Mouse (Mus musculus) midbrain, embryonic 16.5 days (tissue): Measurements from ENCODE around the gene Rtel1. TPM values are rescaled to one million over a fixed set of nuclear protein-coding genes. Genes with fewer than 3 reads are reported as not detected.
A peak's percentile ranks its signal among the peaks of the same experiment; 100 is the strongest.

Experiments used
- ATAC-seq: fragments of 200-750 bp; cut with Nextera tagmentation; 2 replicates; pipeline ENCODE4 v1.8.0; 2017; ENCODE audit warnings: moderate TSS enrichment
- H3K27ac ChIP-seq: fragments of 300-500 bp; sonication (generic); 2 replicates; pipeline ENCODE4 v1.5.1; 2014; ENCODE audit warnings: mild to moderate bottlenecking, low read length, mixed read lengths
- H3K27me3 ChIP-seq: fragments of 300-500 bp; sonication (generic); 2 replicates; pipeline ENCODE4 v1.6.1; 2014; ENCODE audit warnings: low read depth, low read length, mixed read lengths; ENCODE audit not compliant: control insufficient read depth, insufficient read depth
- H3K36me3 ChIP-seq: fragments of 300-500 bp; sonication (generic); 2 replicates; pipeline ENCODE4 v1.6.1; 2014; ENCODE audit warnings: mild to moderate bottlenecking, low read length, moderate library complexity, mixed read lengths; ENCODE audit not compliant: control insufficient read depth, insufficient read depth
- H3K4me1 ChIP-seq: fragments of 300-500 bp; sonication (generic); 2 replicates; pipeline ENCODE4 v1.6.1; 2014; ENCODE audit warnings: mild to moderate bottlenecking, low read length, mixed read lengths; ENCODE audit not compliant: control insufficient read depth, insufficient read depth
- H3K4me2 ChIP-seq: fragments of 300-500 bp; sonication (generic); 2 replicates; pipeline ENCODE4 v1.6.1; 2014; ENCODE audit warnings: mild to moderate bottlenecking, low read length, mixed read lengths
- H3K4me3 ChIP-seq: fragments of 300-500 bp; sonication (generic); 2 replicates; pipeline ENCODE4 v1.5.1; 2014; ENCODE audit warnings: low read depth, mild to moderate bottlenecking, low read length, moderate library complexity, mixed read lengths
- H3K9ac ChIP-seq: fragments of 300-500 bp; sonication (generic); 2 replicates; pipeline ENCODE4 v1.6.1; 2014; ENCODE audit warnings: low read depth, low read length, mixed read lengths
- H3K9me3 ChIP-seq: fragments of 300-500 bp; sonication (generic); replicated peaks from 2 replicates; pipeline ENCODE4 v1.6.1; 2014; ENCODE audit warnings: mild to moderate bottlenecking, low read length, mixed read lengths; ENCODE audit not compliant: control insufficient read depth, poor library complexity, severe bottlenecking
- WGBS: fragments of 180-500 bp; shearing (Covaris S2); extraction: QIAGEN DNeasy Blood & Tissue Kit; methylation state at CpG from one replicate; pipeline ENCODE4 v1.1.7; 2014; 5-methylcytosine and 5-hydroxymethylcytosine counted together
- polyA plus RNA-seq: library from polyadenylated mRNA; unstranded; fragments of >200 nt; fragmentation: Nextera tagmentation; extraction: Ambion mirVana; gene quantifications from 2 replicates; pipeline ENCODE4 v1.2.1, GENCODE M21; 2015

Gene Rtel1
- polyA plus RNA-seq, 1 experiment from 2014 or later, result 48.8 TPM

- H3K9ac ChIP-seq, result no peak overlapping the region
- no peak overlapping the region for H3K27ac ChIP-seq
- H3K4me3 ChIP-seq, result no peak overlapping the region
- H3K36me3 ChIP-seq, result peaks cover 18% of the 10 kb centered on the region
- no peaks in the 10 kb centered on the region for H3K9me3 ChIP-seq
- no peak overlapping the region for H3K4me2 ChIP-seq
- H3K27me3 ChIP-seq, result no peaks in the 10 kb centered on the region
- WGBS, result 83% methylated on average over 3 of the region's 3 CpGs
- H3K4me1 ChIP-seq, result no peaks in the 10 kb centered on the region
- no peak for ATAC-seq
Measured at GRCm38 (mm10) chr2:181356780-181357179, 37.2 kb downstream of the Rtel1 start.

GRCm38 (mm10) chr2:181363946-181364345 lies 44.4 kb downstream of the Rtel1 start:
- H3K9me3 ChIP-seq, result no peaks in the 10 kb centered on the region
- H3K9ac ChIP-seq, result peak overlapping the region; percentile 90
- H3K36me3 ChIP-seq, result peaks cover 22% of the 10 kb centered on the region
- no peaks in the 10 kb centered on the region for H3K27me3 ChIP-seq
- ATAC-seq, result no peak
- H3K27ac ChIP-seq, result no peak overlapping the region
- 78% methylated on average over 3 of the region's 3 CpGs for whole genome bisulfite sequencing
- peaks cover 34% of the 10 kb centered on the region for H3K4me1 ChIP-seq
- peak overlapping the region; percentile 98 for H3K4me2 ChIP-seq
- peak overlapping the region; percentile 91 for H3K4me3 ChIP-seq

- Histone ChIP-seq H3K4me2 (peak overlapping the region; percentile 98), H3K36me3 (peaks cover 17% of the 10 kb centered on the region), H3K27ac (peak overlapping the region; percentile 94), H3K4me3 (peak overlapping the region; percentile 91), H3K9me3 (no peaks in the 10 kb centered on the region), H3K27me3 (no peaks in the 10 kb centered on the region), H3K9ac (peak overlapping the region; percentile 90), H3K4me1 (peaks cover 39% of the 10 kb centered on the region)
- WGBS, result 13% methylated on average over 14 of the region's 14 CpGs
- 0 out of 2 replicates have a peak, but pooled peaks have one; percentile 27 for ATAC-seq
Measured at GRCm38 (mm10) chr2:181364487-181364859, 44.9 kb downstream of the Rtel1 start.

- peak within 1 kb of the TSS; percentile 90 for H3K9ac ChIP-seq
- peak; percentile 93 for ATAC-seq
Measured at GRCm38 (mm10) chr2:181364860-181365596, 45.5 kb downstream of the Rtel1 start, which contains the start of the genes Zgpat and Arfrp1. Gene Zgpat, plus strand, starts transcription at chr2:181364928. Gene Arfrp1, minus strand, starts transcription at chr2:181365404.

GRCm38 (mm10) chr2:181365655-181366075 lies 46.1 kb downstream of the Rtel1 start:
- no peaks in the 10 kb centered on the region for H3K27me3 ChIP-seq
- peak overlapping the region; percentile 98 for H3K4me2 ChIP-seq
- H3K4me1 ChIP-seq, result peaks cover 39% of the 10 kb centered on the region
- peak overlapping the region; percentile 94 for H3K27ac ChIP-seq
- peaks cover 20% of the 10 kb centered on the region for H3K36me3 ChIP-seq
- under 1% methylated on average over 20 of the region's 20 CpGs for WGBS
- H3K9me3 ChIP-seq, result no peaks in the 10 kb centered on the region
- peak; percentile 75; the same call in 1 of the 2 replicates for ATAC-seq
- H3K4me3 ChIP-seq, result peak overlapping the region; percentile 91
- peak overlapping the region; percentile 90 for H3K9ac ChIP-seq

More at GRCm38 (mm10) chr2:181364860-181365596, 45.5 kb downstream of the Rtel1 start, which contains the start of the genes Zgpat and Arfrp1:
- Histone ChIP-seq H3K27ac (peak within 1 kb of the TSS; percentile 94), H3K4me1 (peaks cover 39% of the 10 kb centered on the region), H3K9me3 (no peaks in the 10 kb centered on the region), H3K4me3 (peak within 1 kb of the TSS; percentile 91), H3K27me3 (no peaks in the 10 kb centered on the region), H3K36me3 (peaks cover 19% of the 10 kb centered on the region), H3K4me2 (peak within 1 kb of the TSS; percentile 98)
- under 1% methylated on average over 61 of the region's 71 CpGs for WGBS

DNA sequence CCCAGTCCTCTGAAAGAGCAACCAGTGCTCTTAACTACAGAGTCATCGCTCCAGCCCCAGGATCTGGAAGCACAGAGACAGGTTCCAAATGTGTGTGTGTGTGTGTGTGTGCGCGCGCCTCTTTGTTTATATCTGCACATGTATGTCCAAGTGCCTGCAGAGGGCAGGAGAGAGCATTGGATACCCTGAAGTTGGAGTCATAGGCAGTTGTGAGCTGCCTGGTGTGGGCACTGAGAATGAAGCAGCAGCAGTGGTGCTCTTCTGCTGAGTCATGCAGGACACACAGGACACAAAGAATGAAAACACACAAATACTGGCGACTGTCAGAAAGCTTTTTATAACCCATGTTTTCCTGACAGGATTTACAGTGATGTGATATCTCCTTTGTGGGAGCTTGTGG lies 50.5 kb downstream of the Rtel1 start:
- H3K4me2 ChIP-seq, result no peak overlapping the region
- WGBS, result 96% methylated on average over 5 of the region's 5 CpGs
- H3K4me1 ChIP-seq, result peaks cover 33% of the 10 kb centered on the region
- no peak overlapping the region for H3K27ac ChIP-seq
- no peaks in the 10 kb centered on the region for H3K9me3 ChIP-seq
- peaks cover 7% of the 10 kb centered on the region for H3K36me3 ChIP-seq
- H3K9ac ChIP-seq, result no peak overlapping the region
- H3K4me3 ChIP-seq, result no peak overlapping the region
- no peaks in the 10 kb centered on the region for H3K27me3 ChIP-seq
- no peak for ATAC-seq

GRCm38 (mm10) chr2:181375787-181376186 lies 56.2 kb downstream of the Rtel1 start:
- no peak overlapping the region for H3K4me3 ChIP-seq
- no peak overlapping the region for H3K27ac ChIP-seq
- H3K9ac ChIP-seq, result no peak overlapping the region
- no peak for ATAC-seq
- H3K27me3 ChIP-seq, result no peaks in the 10 kb centered on the region
- H3K9me3 ChIP-seq, result no peaks in the 10 kb centered on the region
- H3K4me1 ChIP-seq, result no peaks in the 10 kb centered on the region
- WGBS, result 96% methylated on average over 2 of the region's 2 CpGs
- H3K4me2 ChIP-seq, result no peak overlapping the region
- H3K36me3 ChIP-seq, result peaks cover 22% of the 10 kb centered on the region

- Histone ChIP-seq H3K9ac (no peak overlapping the region), H3K4me3 (no peak overlapping the region), H3K4me2 (no peak overlapping the region), H3K36me3 (peaks cover 31% of the 10 kb centered on the region), H3K27me3 (no peaks in the 10 kb centered on the region), H3K4me1 (no peaks in the 10 kb centered on the region), H3K27ac (no peak overlapping the region), H3K9me3 (no peaks in the 10 kb centered on the region)
- 95% methylated on average over 2 of the region's 2 CpGs for WGBS
- no peak for ATAC-seq
Measured at GRCm38 (mm10) chr2:181377230-181377629, 57.7 kb downstream of the Rtel1 start.

- Histone ChIP-seq H3K4me1 (no peaks in the 10 kb centered on the region), H3K27me3 (no peaks in the 10 kb centered on the region), H3K27ac (no peak overlapping the region), H3K4me3 (no peak overlapping the region), H3K9ac (no peak overlapping the region), H3K9me3 (no peaks in the 10 kb centered on the region), H3K36me3 (peaks cover 41% of the 10 kb centered on the region), H3K4me2 (no peak overlapping the region)
- WGBS, result 96% methylated on average over 5 of the region's 5 CpGs
- no peak for ATAC-seq
Measured at GRCm38 (mm10) chr2:181378701-181379100, 59.2 kb downstream of the Rtel1 start.
